Mouse (Mus musculus): ENCODE measurements around the gene Prune2.

DNA sequence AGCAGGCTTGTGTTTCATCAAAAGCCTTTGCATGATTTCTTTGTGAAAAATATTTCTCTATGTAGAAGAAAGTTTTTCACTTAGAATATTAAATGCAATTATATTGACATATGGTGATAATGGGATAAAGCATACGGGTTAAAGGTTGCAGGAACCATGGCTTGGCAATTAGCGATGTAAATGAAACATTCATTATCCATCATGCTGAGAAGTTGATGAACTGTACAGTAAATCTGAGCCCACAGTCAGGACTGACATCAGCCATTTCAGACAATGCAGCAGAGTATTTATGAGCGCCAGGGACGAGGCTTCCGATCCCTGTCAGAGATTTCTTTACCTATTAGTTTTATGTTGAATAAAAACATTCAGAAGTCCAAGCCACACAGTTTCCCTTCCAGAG is 104.2 kb downstream of the Prune2 start:
- TF ChIP-seq CHD2 (IDR thresholded peaks at IDR 0.05; ENCODE audit: low read depth, low read length) (no peak), HCFC1 (IDR thresholded peaks at IDR 0.05; ENCODE audit: borderline replicate concordance, insufficient read depth, low read length) (no peak)

Data from ES-E14 (cell line).